Mouse (Mus musculus): ENCODE results near the gene Inpp1.

DNA sequence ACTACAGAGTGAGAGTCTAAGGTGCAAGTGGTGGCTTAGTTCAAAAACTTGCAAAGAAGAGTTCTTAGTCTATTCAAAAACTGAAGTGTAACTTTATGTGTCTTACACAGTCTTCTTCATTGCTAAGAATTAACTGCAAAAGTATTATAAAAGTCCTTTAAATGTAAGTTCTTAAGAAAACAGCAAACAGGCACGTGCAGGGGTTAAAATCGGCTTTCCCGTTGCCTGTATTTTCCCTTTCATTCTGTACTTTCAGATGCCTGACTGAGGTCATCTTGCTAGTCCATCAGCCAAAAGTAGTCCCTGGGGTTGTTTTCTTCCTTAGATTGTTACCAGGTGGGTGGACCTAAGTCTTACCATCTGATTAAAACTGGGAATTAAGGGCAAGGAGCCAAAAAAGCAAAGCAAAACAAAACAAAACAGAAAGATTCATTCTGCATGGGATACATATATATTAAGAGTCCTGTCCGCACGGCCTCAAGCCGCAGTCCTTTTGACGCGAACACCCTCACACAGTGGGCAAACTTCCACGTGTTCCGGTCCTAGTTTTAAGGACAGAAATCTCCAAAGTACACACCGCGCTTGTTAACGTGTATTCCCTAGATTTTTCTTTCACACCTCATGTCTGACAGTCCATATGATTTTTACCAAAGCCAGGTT lies 1.1 kb downstream of the Inpp1 start:
- TF ChIP-seq POLR2A (IDR thresholded peaks at IDR 0.05; ENCODE audit: extremely low read depth, insufficient read depth, low read length): no peak
- TF ChIP-seq CTCF (IDR thresholded peaks at IDR 0.05; ENCODE audit: extremely low read depth, insufficient read depth, low read length): no peak

Measured in cortical plate, adult 2 months (tissue).